Mouse (Mus musculus) forebrain, embryonic 15.5 days (tissue): ENCODE results near the gene Brd4. TPM values are rescaled to one million over a fixed set of nuclear protein-coding genes. Genes with fewer than 3 reads are reported as not detected.
A peak's percentile ranks its signal among the peaks of the same experiment; 100 is the strongest.

Source experiments
- ATAC-seq: fragments of 200-750 bp; cut with Nextera tagmentation; replicated peaks from 2 replicates; pipeline ENCODE4 v1.8.0; 2017; ENCODE audit warnings: mild to moderate bottlenecking, moderate TSS enrichment, moderate library complexity
- H3K27ac ChIP-seq: fragments of 300-500 bp; sonication (generic); replicated peaks from 2 replicates; pipeline ENCODE4 v1.5.1; 2015; ENCODE audit warnings: mild to moderate bottlenecking, inconsistent platforms
- H3K27me3 ChIP-seq: fragments of 300-500 bp; sonication (generic); 2 replicates; pipeline ENCODE4 v1.6.1; 2015; ENCODE audit warnings: inconsistent platforms
- H3K36me3 ChIP-seq: fragments of 300-500 bp; sonication (generic); 2 replicates; pipeline ENCODE4 v1.6.1; 2015; ENCODE audit warnings: mild to moderate bottlenecking, inconsistent platforms
- H3K4me1 ChIP-seq: fragments of 300-500 bp; sonication (generic); 2 replicates; pipeline ENCODE4 v1.6.1; 2015; ENCODE audit warnings: inconsistent platforms
- H3K4me2 ChIP-seq: fragments of 300-500 bp; sonication (generic); replicated peaks from 2 replicates; pipeline ENCODE4 v1.6.1; 2015; ENCODE audit warnings: mild to moderate bottlenecking, inconsistent platforms
- H3K4me3 ChIP-seq: fragments of 300-500 bp; sonication (generic); 2 replicates; pipeline ENCODE4 v1.5.1; 2015; ENCODE audit warnings: mild to moderate bottlenecking, inconsistent platforms
- H3K9ac ChIP-seq: fragments of 300-500 bp; sonication (generic); replicated peaks from 2 replicates; pipeline ENCODE4 v1.6.1; 2015; ENCODE audit warnings: mild to moderate bottlenecking, inconsistent platforms
- H3K9me3 ChIP-seq: fragments of 300-500 bp; sonication (generic); 2 replicates; pipeline ENCODE4 v1.6.1; 2016; ENCODE audit warnings: inconsistent platforms
- WGBS: fragments of 180-500 bp; shearing (Covaris S2); methylation state at CpG from one replicate; pipeline ENCODE4 v1.1.7; 2015; ENCODE audit warnings: mixed read lengths; 5-methylcytosine and 5-hydroxymethylcytosine counted together
- polyA plus RNA-seq: library from polyadenylated mRNA; unstranded; fragments of >200 nt; fragmentation: Nextera tagmentation; extraction: Ambion mirVana; gene quantifications from 2 replicates; pipeline ENCODE4 v1.2.1, GENCODE M21; 2015

Gene Brd4
- polyA plus RNA-seq, 1 experiment from 2014 or later: 80.2 TPM

- H3K4me2 ChIP-seq: no peak overlapping the region
- no peak overlapping the region for H3K9ac ChIP-seq
- no peaks in the 10 kb centered on the region for H3K27me3 ChIP-seq
- ATAC-seq: no peak
- no peak overlapping the region for H3K4me3 ChIP-seq
- WGBS: 93% methylated on average over 8 of the region's 8 CpGs
- H3K27ac ChIP-seq: no peak overlapping the region
- peaks cover 99% of the 10 kb centered on the region for H3K36me3 ChIP-seq
- H3K4me1 ChIP-seq: no peaks in the 10 kb centered on the region
- H3K9me3 ChIP-seq: no peaks in the 10 kb centered on the region
Observed at GRCm38 (mm10) chr17:32312801-32313200, 28.3 kb upstream of the Brd4 start.

- H3K4me2 ChIP-seq: no peak overlapping the region
- ATAC-seq: no peak
- no peak overlapping the region for H3K9ac ChIP-seq
- peaks cover 94% of the 10 kb centered on the region for H3K36me3 ChIP-seq
- H3K4me3 ChIP-seq: no peak overlapping the region
- H3K27me3 ChIP-seq: no peaks in the 10 kb centered on the region
- no peak overlapping the region for H3K27ac ChIP-seq
- no peaks in the 10 kb centered on the region for H3K9me3 ChIP-seq
- no peaks in the 10 kb centered on the region for H3K4me1 ChIP-seq
- WGBS: 94% methylated on average over 4 of the region's 4 CpGs
Observed at GRCm38 (mm10) chr17:32307963-32308362, 23.4 kb upstream of the Brd4 start.

- 80% methylated on average over 1 of the region's 1 CpGs for WGBS
- no peaks in the 10 kb centered on the region for H3K4me1 ChIP-seq
- no peaks in the 10 kb centered on the region for H3K9me3 ChIP-seq
- H3K9ac ChIP-seq: no peak overlapping the region
- no peak overlapping the region for H3K27ac ChIP-seq
- no peak overlapping the region for H3K4me3 ChIP-seq
- ATAC-seq: no peak
- no peaks in the 10 kb centered on the region for H3K27me3 ChIP-seq
- H3K36me3 ChIP-seq: no peaks in the 10 kb centered on the region
- H3K4me2 ChIP-seq: no peak overlapping the region
Observed at GRCm38 (mm10) chr17:32298125-32298524, 13.6 kb upstream of the Brd4 start.

- Histone ChIP-seq H3K9me3 (no peaks in the 10 kb centered on the region), H3K27me3 (no peaks in the 10 kb centered on the region), H3K4me3 (no peak overlapping the region), H3K9ac (no peak overlapping the region), H3K27ac (no peak overlapping the region), H3K4me1 (no peaks in the 10 kb centered on the region), H3K4me2 (no peak overlapping the region), H3K36me3 (no peaks in the 10 kb centered on the region)
- 96% methylated on average over 2 of the region's 2 CpGs for WGBS
- ATAC-seq: no peak
Observed at GRCm38 (mm10) chr17:32295901-32296300, 11.4 kb upstream of the Brd4 start.

- Histone ChIP-seq H3K9me3 (no peaks in the 10 kb centered on the region), H3K4me2 (no peak overlapping the region), H3K4me1 (no peaks in the 10 kb centered on the region), H3K27me3 (no peaks in the 10 kb centered on the region), H3K9ac (no peak overlapping the region), H3K27ac (no peak overlapping the region), H3K4me3 (no peak overlapping the region), H3K36me3 (no peaks in the 10 kb centered on the region)
- no peak for ATAC-seq
- WGBS: 88% methylated on average over 4 of the region's 4 CpGs
Observed at GRCm38 (mm10) chr17:32295160-32295559, 10.6 kb upstream of the Brd4 start.

- H3K9ac ChIP-seq: peak overlapping the region; percentile 92
- H3K4me3 ChIP-seq: peak overlapping the region; percentile 83
- no peaks in the 10 kb centered on the region; the same call in 1 of the 2 replicates for H3K36me3 ChIP-seq
- no peaks in the 10 kb centered on the region for H3K9me3 ChIP-seq
- H3K27me3 ChIP-seq: no peaks in the 10 kb centered on the region
- ATAC-seq: no peak
- H3K27ac ChIP-seq: peak overlapping the region; percentile 100
- WGBS: 49% methylated on average over 6 of the region's 6 CpGs
- peaks cover 39% of the 10 kb centered on the region for H3K4me1 ChIP-seq
- H3K4me2 ChIP-seq: peak overlapping the region; percentile 74
Observed at GRCm38 (mm10) chr17:32285138-32285670, 682 bp upstream of the Brd4 start.

- H3K4me1 ChIP-seq: peaks cover 42% of the 10 kb centered on the region
- no peaks in the 10 kb centered on the region for H3K27me3 ChIP-seq
- WGBS: 0% methylated on average over 29 of the region's 41 CpGs
- H3K9ac ChIP-seq: peak overlapping the region; percentile 92
- peak; percentile 70 for ATAC-seq
- peak overlapping the region; percentile 83 for H3K4me3 ChIP-seq
- peak overlapping the region; percentile 74 for H3K4me2 ChIP-seq
- H3K9me3 ChIP-seq: no peaks in the 10 kb centered on the region
- no peaks in the 10 kb centered on the region for H3K36me3 ChIP-seq
- H3K27ac ChIP-seq: peak overlapping the region; percentile 100
Observed at GRCm38 (mm10) chr17:32283771-32284221, 726 bp downstream of the Brd4 start.

GRCm38 (mm10) chr17:32283341-32283740 is 1.2 kb downstream of the Brd4 start:
- Histone ChIP-seq H3K27me3 (no peaks in the 10 kb centered on the region), H3K4me2 (peak overlapping the region; percentile 74), H3K4me1 (peaks cover 42% of the 10 kb centered on the region), H3K27ac (peak overlapping the region; percentile 100), H3K36me3 (no peaks in the 10 kb centered on the region), H3K9me3 (no peaks in the 10 kb centered on the region), H3K9ac (peak overlapping the region; percentile 92), H3K4me3 (peak overlapping the region; percentile 83)
- 7% methylated on average over 7 of the region's 7 CpGs for WGBS
- no peak for ATAC-seq

- WGBS: 81% methylated on average over 4 of the region's 4 CpGs
- Histone ChIP-seq H3K36me3 (no peaks in the 10 kb centered on the region), H3K27me3 (no peaks in the 10 kb centered on the region), H3K27ac (no peak overlapping the region), H3K4me2 (no peak overlapping the region; the same call in 1 of the 2 replicates), H3K9ac (no peak overlapping the region), H3K4me3 (no peak overlapping the region), H3K4me1 (peaks cover 36% of the 10 kb centered on the region), H3K9me3 (no peaks in the 10 kb centered on the region)
- no peak for ATAC-seq
Observed at GRCm38 (mm10) chr17:32281611-32282310, 2.8 kb downstream of the Brd4 start.

- H3K27me3 ChIP-seq: no peaks in the 10 kb centered on the region
- H3K4me1 ChIP-seq: peaks cover 35% of the 10 kb centered on the region
- no peak overlapping the region for H3K27ac ChIP-seq
- no peaks in the 10 kb centered on the region for H3K9me3 ChIP-seq
- ATAC-seq: no peak
- H3K36me3 ChIP-seq: no peaks in the 10 kb centered on the region
- no peak overlapping the region for H3K4me2 ChIP-seq
- H3K4me3 ChIP-seq: no peak overlapping the region
- 94% methylated on average over 2 of the region's 2 CpGs for WGBS
- H3K9ac ChIP-seq: no peak overlapping the region
Observed at GRCm38 (mm10) chr17:32281126-32281525, 3.4 kb downstream of the Brd4 start.

GRCm38 (mm10) chr17:32280575-32280974 is 3.9 kb downstream of the Brd4 start:
- Histone ChIP-seq H3K9me3 (no peaks in the 10 kb centered on the region), H3K27me3 (no peaks in the 10 kb centered on the region), H3K4me2 (no peak overlapping the region), H3K4me3 (no peak overlapping the region), H3K36me3 (no peaks in the 10 kb centered on the region), H3K9ac (no peak overlapping the region), H3K4me1 (peaks cover 31% of the 10 kb centered on the region), H3K27ac (no peak overlapping the region)
- no peak for ATAC-seq
- 86% methylated on average over 3 of the region's 3 CpGs for WGBS

- ATAC-seq: no peak
- Histone ChIP-seq H3K9ac (no peak overlapping the region), H3K9me3 (no peaks in the 10 kb centered on the region), H3K4me3 (no peak overlapping the region), H3K36me3 (no peaks in the 10 kb centered on the region), H3K27me3 (no peaks in the 10 kb centered on the region), H3K27ac (no peak overlapping the region), H3K4me2 (no peak overlapping the region), H3K4me1 (peaks cover 16% of the 10 kb centered on the region)
- 52% methylated on average over 1 of the region's 1 CpGs for WGBS
Observed at GRCm38 (mm10) chr17:32277201-32277600, 7.3 kb downstream of the Brd4 start.
